Mouse (Mus musculus) testis, adult 2 months (tissue): ENCODE results near the gene Snrnp25.

Source experiments
- CTCF ChIP-seq: fragments of 200-500 bp; IDR thresholded peaks from 2 replicates; pipeline ENCODE4 v1.5.1; 2012; ENCODE audit warnings: low read depth, mild to moderate bottlenecking, inconsistent platforms, low read length, moderate library complexity; ENCODE audit not compliant: control insufficient read depth, insufficient read depth, insufficient replicate concordance
- POLR2A ChIP-seq: fragments of 200-500 bp; IDR thresholded peaks from 2 replicates; pipeline ENCODE4 v1.6.1; 2012; ENCODE audit warnings: low read depth, mild to moderate bottlenecking, inconsistent platforms, low read length, moderate library complexity; ENCODE audit not compliant: control insufficient read depth

GRCm38 (mm10) chr11:32197766-32198165 is 7.4 kb upstream of the Snrnp25 start:
- TF ChIP-seq POLR2A (no peak), CTCF (no peak)
